Comparison of ENCODE assay signal across 25 mouse cellular contexts in genomic region chr14:16746982-16747578, GRCm38 (mm10).
DNase-seq lines count a peak whose midpoint lies in the region; ATAC-seq and TF ChIP-seq lines count a peak whose summit lies in the region.
"Had no signal": no experiment of that assay in that cellular context is flagged by ENCODE, and none has a peak within 500 bp of the region (broad histone marks: within the 10 kb centered on the region; RNA-seq: fewer than 3 reads in every experiment).

No protein-coding gene starts in this region.

- H3K36me3 ChIP-seq in intestine, embryonic 14.5 days (ENCODE audit: control insufficient read depth, insufficient read depth, low read length): no peaks in the 10 kb centered on the region
- no peaks in the 10 kb centered on the region for H3K36me3 ChIP-seq in intestine, postnatal 0 days (ENCODE audit: control insufficient read depth, insufficient read depth)
- H3K36me3 ChIP-seq: embryonic facial prominence, embryonic 12.5 days; forebrain, embryonic 12.5 days; G1E; hindbrain, embryonic 12.5 days had no signal

- H3K9me3 ChIP-seq in intestine, embryonic 14.5 days (ENCODE audit: control insufficient read depth, low read length): no peaks in the 10 kb centered on the region
- no peaks in the 10 kb centered on the region for H3K9me3 ChIP-seq in intestine, postnatal 0 days (ENCODE audit: control insufficient read depth)
- H3K9me3 ChIP-seq: embryonic facial prominence, embryonic 12.5 days; forebrain, embryonic 12.5 days; G1E; hindbrain, embryonic 12.5 days had no signal

- H3K27ac ChIP-seq in intestine, embryonic 14.5 days (ENCODE audit: low read depth): no peak overlapping the region
- H3K27ac ChIP-seq in intestine, postnatal 0 days (ENCODE audit: low read depth, low read length): no peak overlapping the region
- H3K27ac ChIP-seq: embryonic facial prominence, embryonic 12.5 days; forebrain, embryonic 12.5 days; gastrocnemius, adult 2 months; hindbrain, embryonic 12.5 days had no signal

- ATAC-seq in intestine, embryonic 14.5 days (replicated peaks; ENCODE audit: low FRiP score, low TSS enrichment, low read depth): no peak
- no peak for ATAC-seq in intestine, postnatal 0 days
- ATAC-seq: CD4-positive, CD25-positive, alpha-beta regulatory T cell, adult 4 months; forebrain, embryonic 16.5 days; hindbrain, embryonic 16.5 days had no signal

- TF ChIP-seq CTCF in intestine, postnatal 0 days (IDR thresholded peaks at IDR 0.05; ENCODE audit: low read depth): no peak

- 61% methylated on average over 2 of the region's 2 CpGs for WGBS in intestine, embryonic 14.5 days
- WGBS in intestine, postnatal 0 days: 65% methylated on average over 2 of the region's 2 CpGs

- no peaks in the 10 kb centered on the region for H3K4me1 ChIP-seq in intestine, embryonic 14.5 days (replicated peaks; ENCODE audit: control insufficient read depth, insufficient read depth, low read length)
- H3K4me1 ChIP-seq in intestine, postnatal 0 days (replicated peaks; ENCODE audit: control insufficient read depth, insufficient read depth, low read length): no peaks in the 10 kb centered on the region
- H3K4me1 ChIP-seq: embryonic facial prominence, embryonic 12.5 days; forebrain, embryonic 12.5 days; hindbrain, embryonic 12.5 days had no signal

- no peak overlapping the region for H3K4me3 ChIP-seq in intestine, embryonic 14.5 days (ENCODE audit: low read depth, low read length)
- H3K4me3 ChIP-seq in intestine, postnatal 0 days (ENCODE audit: low read depth, low read length): no peak overlapping the region
- H3K4me3 ChIP-seq: embryonic facial prominence, embryonic 12.5 days; forebrain, embryonic 12.5 days; gastrocnemius, adult 2 months; hindbrain, embryonic 12.5 days had no signal

- no peak overlapping the region for H3K9ac ChIP-seq in intestine, embryonic 14.5 days (ENCODE audit: low read length)
- no peak overlapping the region for H3K9ac ChIP-seq in intestine, postnatal 0 days (ENCODE audit: low read depth, low read length)
- H3K9ac ChIP-seq: embryonic facial prominence, embryonic 12.5 days; forebrain, embryonic 12.5 days; hindbrain, embryonic 12.5 days had no signal

- intact Hi-C loops in left cerebral cortex, postnatal 36 days (cut with DNase I): no loop called here

- H3K27me3 ChIP-seq in intestine, embryonic 14.5 days (replicated peaks; ENCODE audit: control insufficient read depth, insufficient read depth, low read length): 0 out of 2 replicates have a peak, but pooled peaks cover 4% of the 10 kb centered on the region
- no peaks in the 10 kb centered on the region for H3K27me3 ChIP-seq in intestine, postnatal 0 days (replicated peaks; ENCODE audit: control insufficient read depth, insufficient read depth, low read length)
- H3K27me3 ChIP-seq: embryonic facial prominence, embryonic 12.5 days; hindbrain, embryonic 12.5 days had no signal

- H3K4me2 ChIP-seq in intestine, embryonic 14.5 days (ENCODE audit: low read length): no peak overlapping the region
- no peak overlapping the region for H3K4me2 ChIP-seq in intestine, postnatal 0 days (replicated peaks; ENCODE audit: low read depth)
- H3K4me2 ChIP-seq: embryonic facial prominence, embryonic 12.5 days; forebrain, embryonic 12.5 days; hindbrain, embryonic 12.5 days had no signal

- peak; percentile 15 for DNase-seq in intestine, embryonic 14.5 days (ENCODE audit: low spot score)
- peak; percentile 23 for DNase-seq in left cerebral cortex, postnatal 36 days (ENCODE audit: low spot score in 2 of 2)
- no peak for DNase-seq in left cerebral cortex, adult 11 months (ENCODE audit: low spot score)
- DNase-seq in brain, adult 2 months (ENCODE audit: low read depth, low spot score): peak; percentile 70
- DNase-seq in telencephalon, adult 2 months (ENCODE audit: low read depth, low spot score): peak; percentile 63
- no peak for DNase-seq in kidney, adult 8-10 months
- DNase-seq: adrenal gland, adult 8-10 months; adrenal gland, postnatal 36 days; B cell, adult 2 months; cerebellum, adult 11 months; cerebellum, adult 8-10 months; cerebellum, postnatal 14 days; embryo, embryonic 11 days; gastrocnemius, adult 2 months; gastrocnemius, postnatal 25 days; heart, postnatal 10 days; heart, postnatal 4 days had no signal

Comparison
In these comparisons a context has a peak if more than half of its experiments do, and no peak if none do; other contexts are left out.
1. DNase-seq: peak in intestine, embryonic 14.5 days (single experiment), left cerebral cortex, postnatal 36 days (2 of 2), brain, adult 2 months (single experiment) and telencephalon, adult 2 months (single experiment); none in left cerebral cortex, adult 11 months (single experiment) and kidney, adult 8-10 months (0 of 2).